Mouse (Mus musculus): Measurements from ENCODE around the gene Bcas3.

DNA sequence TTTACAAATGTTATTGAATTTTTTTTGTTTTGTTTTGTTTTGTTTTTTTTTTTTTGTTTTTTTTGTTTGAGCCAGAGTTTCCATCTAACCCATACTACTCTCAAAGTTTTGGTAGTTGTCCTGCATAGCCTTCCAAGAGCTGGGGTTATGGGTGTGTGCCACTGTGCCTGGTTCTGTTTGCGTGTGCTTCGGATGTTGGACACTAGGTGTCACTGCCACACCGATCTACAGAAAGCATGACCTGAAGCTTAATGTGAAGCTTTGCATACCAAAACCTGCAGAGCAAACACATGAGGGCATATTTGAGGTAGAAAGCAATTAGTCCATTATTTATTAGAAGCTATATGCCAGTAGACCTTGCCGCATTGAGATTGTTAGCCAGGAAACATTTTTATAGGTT lies 29.1 kb downstream of the Bcas3 start:
- TF ChIP-seq CTCF (IDR thresholded peaks at IDR 0.05; ENCODE audit: low read depth, low read length) (peak; percentile 50; the same call in 1 of the 2 replicates), GATA2 (IDR thresholded peaks at IDR 0.05; ENCODE audit: borderline replicate concordance, low read depth, low read length) (no peak), POLR2AphosphoS5 (IDR thresholded peaks at IDR 0.05; ENCODE audit: insufficient replicate concordance, low read depth, low read length) (no peak), TAL1 (conservative IDR thresholded peaks at IDR 0.05; ENCODE audit: low read depth, low read length) (no peak)

All from G1E (cell line).